Mouse (Mus musculus): ENCODE measurements at regions not wholly inside any gene's neighbourhood (a gene's known extent, or its start where the extent isn't known, plus 50 kb on each side); places are given as distances from the start of the nearest gene placed in this dataset.
"Not testable (repeated sequence)": the region's sequence is repeated elsewhere in the genome, so short reads cannot be mapped to it uniquely, and the experiment has no call there.

GRCm38 (mm10) chr10:91447974-91448703 is 267.0 kb upstream of the Tmpo start:
- DNase-seq (ENCODE audit: low spot score in 2 of 2), result peak in 1 of 2 experiments; percentile 4

- DNase-seq (ENCODE audit: low spot score in 2 of 2), result no peak
Measured at GRCm38 (mm10) chr10:91443321-91443720, 262.2 kb upstream of the Tmpo start.

GRCm38 (mm10) chr10:91440051-91440450 is 258.9 kb upstream of the Tmpo start:
- no peak for DNase-seq (ENCODE audit: low spot score in 2 of 2)

GRCm38 (mm10) chr10:91437917-91438316 is 256.8 kb upstream of the Tmpo start:
- DNase-seq (ENCODE audit: low spot score in 2 of 2), result no peak

GRCm38 (mm10) chr10:91436091-91436569 is 255.0 kb upstream of the Tmpo start:
- no peak for DNase-seq (ENCODE audit: low spot score in 2 of 2)

- no peak for DNase-seq (ENCODE audit: low spot score in 2 of 2)
Measured at GRCm38 (mm10) chr10:91430281-91430680, 249.2 kb upstream of the Tmpo start.

GRCm38 (mm10) chr10:91426584-91426983 is 245.5 kb upstream of the Tmpo start:
- no peak for DNase-seq (ENCODE audit: low spot score in 2 of 2)

- not testable (repeated sequence) for DNase-seq (ENCODE audit: low spot score in 2 of 2)
Measured at GRCm38 (mm10) chr10:91425625-91426385, 244.7 kb upstream of the Tmpo start.

GRCm38 (mm10) chr10:91424786-91425185 is 243.7 kb upstream of the Tmpo start:
- no peak for DNase-seq (ENCODE audit: low spot score in 2 of 2)

- no peak for DNase-seq (ENCODE audit: low spot score in 2 of 2)
Measured at GRCm38 (mm10) chr10:91387255-91387654, 206.1 kb upstream of the Tmpo start.

- DNase-seq (ENCODE audit: low spot score in 2 of 2), result peak in 1 of 2 experiments; percentile 50
Measured at GRCm38 (mm10) chr10:91384372-91384771, 203.3 kb upstream of the Tmpo start.

GRCm38 (mm10) chr10:91376683-91377082 is 195.6 kb upstream of the Tmpo start:
- DNase-seq (ENCODE audit: low spot score in 2 of 2), result no peak

GRCm38 (mm10) chr10:91367488-91367887 is 186.4 kb upstream of the Tmpo start:
- no peak for DNase-seq (ENCODE audit: low spot score in 2 of 2)

- DNase-seq (ENCODE audit: low spot score in 2 of 2), result no peak
Measured at GRCm38 (mm10) chr10:91362587-91362986, 181.5 kb upstream of the Tmpo start.

GRCm38 (mm10) chr10:91361621-91362020 is 180.5 kb upstream of the Tmpo start:
- no peak for DNase-seq (ENCODE audit: low spot score in 2 of 2)

GRCm38 (mm10) chr10:91345465-91345864 is 164.3 kb upstream of the Tmpo start:
- no peak for DNase-seq (ENCODE audit: low spot score in 2 of 2)

GRCm38 (mm10) chr10:91342083-91342482 is 161.0 kb upstream of the Tmpo start:
- DNase-seq (ENCODE audit: low spot score in 2 of 2), result no peak

GRCm38 (mm10) chr10:91339361-91339760 is 158.2 kb upstream of the Tmpo start:
- DNase-seq (ENCODE audit: low spot score in 2 of 2), result no peak

GRCm38 (mm10) chr10:91326661-91327312 is 145.7 kb upstream of the Tmpo start:
- DNase-seq (ENCODE audit: low spot score in 2 of 2), result no peak

GRCm38 (mm10) chr10:91326144-91326655 is 145.1 kb upstream of the Tmpo start:
- no peak for DNase-seq (ENCODE audit: low spot score in 2 of 2)

- DNase-seq (ENCODE audit: low spot score in 2 of 2), result no peak
Measured at GRCm38 (mm10) chr10:91321226-91321625, 140.1 kb upstream of the Tmpo start.

GRCm38 (mm10) chr10:91319442-91320112 is 138.5 kb upstream of the Tmpo start:
- no peak for DNase-seq (ENCODE audit: low spot score in 2 of 2)
